Mouse (Mus musculus) hindlimb bud, embryonic 11.5 days (tissue): ENCODE data around the gene 5730522E02Rik.
A peak's percentile ranks its signal among the peaks of the same experiment; 100 is the strongest.

Experiments
- DNase-seq: peaks from one replicate; pipeline ENCODE4 v3.0.0-alpha.2; 2012; ENCODE audit warnings: low read depth, low spot score; ENCODE audit errors: extremely low spot score

Gene 5730522E02Rik

GRCm38 (mm10) chr11:26061471-26062137, 149.0 kb downstream of the 5730522E02Rik start:
- no peak for DNase-seq

- no peak for DNase-seq
Observed at GRCm38 (mm10) chr11:26013527-26013926, 197.0 kb downstream of the 5730522E02Rik start.

- no peak for DNase-seq
Observed at GRCm38 (mm10) chr11:26004018-26004417, 206.5 kb downstream of the 5730522E02Rik start.

GRCm38 (mm10) chr11:25999738-26000137, 210.8 kb downstream of the 5730522E02Rik start:
- no peak for DNase-seq

GRCm38 (mm10) chr11:25997469-25997868, 213.1 kb downstream of the 5730522E02Rik start:
- no peak for DNase-seq

- no peak for DNase-seq
Observed at GRCm38 (mm10) chr11:25994128-25994527, 216.4 kb downstream of the 5730522E02Rik start.

- DNase-seq, result no peak
Observed at GRCm38 (mm10) chr11:25992216-25992615, 218.3 kb downstream of the 5730522E02Rik start.

- DNase-seq, result no peak
Observed at GRCm38 (mm10) chr11:25978736-25979276, 231.8 kb downstream of the 5730522E02Rik start.

- no peak for DNase-seq
Observed at GRCm38 (mm10) chr11:25941504-25941903, 269.1 kb downstream of the 5730522E02Rik start.

DNA sequence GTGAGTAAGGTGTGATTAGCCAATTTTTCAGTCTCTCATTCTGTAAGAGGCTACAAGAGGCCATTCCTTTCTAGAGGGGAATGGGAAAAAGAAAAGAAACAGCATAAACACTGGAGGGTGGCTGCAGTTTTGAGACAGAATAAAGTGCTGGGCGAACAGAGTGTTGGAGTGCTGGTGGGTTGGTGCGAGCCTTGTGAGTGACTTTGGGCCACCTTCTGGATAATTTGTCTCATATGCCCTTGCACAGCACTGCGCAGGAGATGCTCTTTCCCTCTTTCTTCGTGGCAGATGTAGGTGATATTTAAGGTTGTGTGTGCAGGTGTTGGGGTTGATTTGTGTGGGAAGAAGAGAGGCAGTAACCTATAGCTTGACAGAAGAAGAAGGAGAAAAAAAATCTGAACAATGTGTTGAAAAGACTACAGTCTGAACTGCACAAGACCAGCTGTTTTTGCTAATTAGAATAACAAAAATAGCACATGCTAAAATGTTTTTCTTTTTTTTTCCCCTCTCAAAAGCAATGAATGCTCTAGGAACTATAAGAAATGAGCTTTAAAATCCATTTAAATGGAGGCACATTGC, 269.8 kb downstream of the 5730522E02Rik start:
- DNase-seq, result no peak

DNA sequence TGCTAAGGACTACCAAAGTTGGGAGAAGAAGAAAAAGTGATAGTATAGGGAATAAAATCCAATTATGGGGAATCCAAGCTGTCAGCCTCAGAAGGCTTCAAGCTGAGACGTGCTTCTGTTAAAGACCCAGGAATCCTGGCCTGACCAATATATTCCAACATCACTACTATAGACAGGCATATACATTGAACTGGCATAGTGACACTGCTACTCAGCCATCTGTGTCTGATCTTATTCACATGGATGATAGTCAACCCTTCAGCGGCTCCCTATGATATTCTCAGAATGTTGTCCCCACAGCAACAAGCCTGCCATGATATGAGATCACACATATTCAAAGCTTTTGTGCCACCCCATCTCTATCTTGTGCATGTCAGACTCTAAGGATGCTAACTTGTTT, 284.3 kb downstream of the 5730522E02Rik start:
- no peak for DNase-seq

GRCm38 (mm10) chr11:25902321-25902720, 308.2 kb downstream of the 5730522E02Rik start:
- no peak for DNase-seq

DNA sequence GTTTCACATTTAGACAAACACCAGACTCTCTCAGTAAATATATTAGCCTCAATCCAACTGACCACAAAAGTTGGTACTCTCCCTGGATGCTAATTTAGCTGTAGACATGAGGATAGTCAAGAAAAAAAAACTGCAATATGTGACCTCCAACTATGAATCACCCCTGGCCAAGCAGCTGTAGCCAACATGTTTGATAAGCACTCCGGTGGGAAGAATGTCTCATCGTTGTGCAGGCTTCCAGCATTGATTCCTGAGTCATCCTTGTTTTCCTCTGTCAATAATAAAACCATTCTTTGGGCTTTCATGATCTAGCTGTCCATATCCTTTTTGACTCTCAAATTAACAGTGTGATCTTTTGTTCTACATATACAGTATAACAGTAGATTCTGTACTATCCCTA, 308.9 kb downstream of the 5730522E02Rik start:
- DNase-seq, result no peak

DNA sequence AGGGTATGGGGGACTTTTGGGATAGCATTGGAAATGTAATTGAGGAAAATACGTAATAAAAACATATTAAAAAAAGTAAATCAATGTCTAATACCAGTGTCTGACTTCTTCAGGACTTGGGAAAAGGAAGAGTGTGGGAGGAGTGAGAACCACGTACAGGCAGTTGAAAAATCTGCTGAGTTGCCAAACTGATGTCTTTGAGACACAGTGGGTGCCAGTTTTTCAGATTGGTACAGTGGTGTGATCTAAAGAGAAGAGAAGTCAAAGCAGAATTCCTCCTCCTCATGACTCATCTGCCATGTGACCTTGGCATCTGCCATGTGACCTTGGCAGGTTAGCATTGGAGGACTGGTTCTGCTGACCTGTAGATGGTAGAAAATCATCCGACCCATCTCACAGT, 316.7 kb downstream of the 5730522E02Rik start:
- no peak for DNase-seq

GRCm38 (mm10) chr11:25872983-25873382, 337.6 kb downstream of the 5730522E02Rik start:
- DNase-seq, result no peak

- no peak for DNase-seq
Observed at GRCm38 (mm10) chr11:25872317-25872716, 338.2 kb downstream of the 5730522E02Rik start.

- DNase-seq, result no peak
Observed at GRCm38 (mm10) chr11:25866292-25866691, 344.3 kb downstream of the 5730522E02Rik start.

DNA sequence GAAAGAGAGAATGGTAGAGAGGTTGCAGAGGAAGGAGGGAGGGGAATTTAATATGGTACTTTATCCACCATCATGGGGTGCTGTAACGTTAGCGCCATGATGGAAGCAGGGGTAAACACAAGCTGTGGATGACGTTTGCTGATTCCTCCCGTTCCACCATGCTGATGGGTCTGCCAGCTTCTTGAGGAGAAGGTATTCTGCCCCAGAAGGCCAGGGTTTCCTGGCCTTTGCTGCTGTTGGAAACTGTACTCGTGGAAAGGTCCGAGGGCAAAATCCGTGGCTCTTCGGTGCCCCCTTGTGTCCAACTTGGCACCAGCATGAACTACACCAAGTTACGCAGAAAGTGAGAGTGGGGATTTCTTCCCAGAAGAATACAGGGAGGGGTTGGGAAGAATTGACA, 347.9 kb downstream of the 5730522E02Rik start:
- DNase-seq, result peak; percentile 57

- DNase-seq, result no peak
Observed at GRCm38 (mm10) chr11:25856629-25857568, 353.7 kb downstream of the 5730522E02Rik start.

GRCm38 (mm10) chr11:25855794-25856193, 354.8 kb downstream of the 5730522E02Rik start:
- no peak for DNase-seq

DNA sequence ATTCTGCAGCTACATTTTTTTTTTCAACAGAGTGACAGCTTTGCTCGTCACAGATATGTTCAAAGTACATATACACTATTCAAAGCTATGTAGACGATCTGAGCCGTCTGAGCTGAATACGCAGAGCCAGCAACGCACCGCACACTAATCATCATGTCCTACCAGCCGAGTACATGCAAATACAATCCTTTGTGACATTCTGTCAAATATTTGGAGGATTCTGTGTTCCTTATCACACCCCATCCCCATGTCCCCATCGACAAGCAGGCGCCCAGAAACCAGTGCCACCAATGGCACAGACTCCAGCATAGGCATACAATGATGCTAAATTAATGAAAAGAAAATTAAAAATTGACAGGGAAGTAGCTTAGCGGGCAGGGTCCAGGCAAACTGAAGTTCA, 356.3 kb downstream of the 5730522E02Rik start:
- no peak for DNase-seq
